Mouse (Mus musculus) liver, adult 2 months (tissue): ENCODE data around the gene Galk1.

Experiments used
- CTCF ChIP-seq: fragments of 200-500 bp; IDR thresholded peaks from 2 replicates; pipeline ENCODE4 v1.5.1; 2011; ENCODE audit warnings: low read depth, low read length, control low read depth
- POLR2A ChIP-seq: fragments of 200-500 bp; IDR thresholded peaks from 2 replicates; pipeline ENCODE4 v1.6.1; 2011; ENCODE audit warnings: low read length, control low read depth; ENCODE audit not compliant: insufficient read depth; ENCODE audit errors: extremely low read depth

DNA sequence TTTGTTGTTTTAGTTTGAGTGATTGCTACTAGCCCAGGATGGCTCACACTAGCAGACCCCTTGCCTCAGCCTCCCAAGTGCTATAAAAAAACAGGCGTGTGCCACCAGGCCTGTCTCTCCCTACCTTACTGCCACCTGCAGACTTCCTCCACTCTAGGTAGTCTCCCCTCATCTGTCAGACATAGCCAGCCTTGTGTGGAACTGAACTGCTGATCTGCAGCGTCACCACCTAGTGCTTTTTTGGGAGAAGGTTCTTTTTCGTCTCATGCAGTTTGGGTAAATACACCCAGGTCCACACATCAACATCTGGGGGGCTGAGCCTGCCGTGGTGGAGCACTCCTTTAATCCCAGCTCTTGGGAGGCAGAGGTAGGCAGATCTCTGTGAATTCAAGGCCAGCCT, 15.5 kb downstream of the Galk1 start:
- TF ChIP-seq CTCF: no peak
- no peak for TF ChIP-seq POLR2A
